Mouse (Mus musculus) hindbrain, postnatal 0 days (tissue): ENCODE results near the gene Gria2. TPM values are rescaled to one million over a fixed set of nuclear protein-coding genes. Genes with fewer than 3 reads are reported as not detected.

Experiments used
- ATAC-seq: fragments of 200-750 bp; cut with Nextera tagmentation; 2 replicates; pipeline ENCODE4 v1.8.0; 2017; ENCODE audit warnings: mild to moderate bottlenecking, moderate TSS enrichment, moderate library complexity
- DNase-seq: peaks from one replicate; pipeline ENCODE4 v3.0.0-alpha.2; 2015; ENCODE audit warnings: low spot score
- H3K27ac ChIP-seq: fragments of 300-500 bp; sonication (generic); 2 replicates; pipeline ENCODE4 v1.5.1; 2014; ENCODE audit warnings: mild to moderate bottlenecking
- H3K27me3 ChIP-seq: fragments of 300-500 bp; sonication (generic); 2 replicates; pipeline ENCODE4 v1.6.1; 2014; ENCODE audit warnings: low read length, mixed read lengths; ENCODE audit not compliant: insufficient read depth
- H3K36me3 ChIP-seq: fragments of 300-500 bp; sonication (generic); 2 replicates; pipeline ENCODE4 v1.6.1; 2014; ENCODE audit warnings: low read length, mixed read lengths; ENCODE audit not compliant: insufficient read depth
- H3K4me1 ChIP-seq: fragments of 300-500 bp; sonication (generic); 2 replicates; pipeline ENCODE4 v1.6.1; 2014; ENCODE audit warnings: antibody characterized with exemption, low read length, mixed read lengths; ENCODE audit not compliant: insufficient read depth
- H3K4me2 ChIP-seq: fragments of 300-500 bp; sonication (generic); 2 replicates; pipeline ENCODE4 v1.6.1; 2014; ENCODE audit warnings: low read depth, mild to moderate bottlenecking, low read length, moderate library complexity, mixed read lengths
- H3K4me3 ChIP-seq: fragments of 300-500 bp; sonication (generic); 2 replicates; pipeline ENCODE4 v1.5.1; 2014; ENCODE audit warnings: low read length
- H3K9ac ChIP-seq: fragments of 300-500 bp; sonication (generic); replicated peaks from 2 replicates; pipeline ENCODE4 v1.6.1; 2014; ENCODE audit warnings: mild to moderate bottlenecking, low read length, moderate library complexity, mixed read lengths
- H3K9me3 ChIP-seq: fragments of 300-500 bp; sonication (generic); 2 replicates; pipeline ENCODE4 v1.6.1; 2016; ENCODE audit warnings: low read length, mixed read lengths
- CTCF ChIP-seq: IDR thresholded peaks from 2 replicates; pipeline ENCODE4 v1.5.1; 2016; ENCODE audit warnings: antibody characterized with exemption, control low read depth, low read depth
- WGBS: fragments of 180-500 bp; shearing (Covaris S2); extraction: QIAGEN DNeasy Blood & Tissue Kit; methylation state at CpG from one replicate; pipeline ENCODE4 v1.1.7; 2014; 5-methylcytosine and 5-hydroxymethylcytosine counted together
- polyA plus RNA-seq: library from polyadenylated mRNA; unstranded; fragments of >200 nt; fragmentation: Nextera tagmentation; extraction: Ambion mirVana; gene quantifications from 2 replicates; pipeline ENCODE4 v1.2.1, GENCODE M21; 2015
- total RNA-seq: library from RNA; depleted of rRNA; stranded (reverse); fragments of >200 nt; gene quantifications from 2 replicates; pipeline ENCODE4 v1.2.3, GENCODE M21; 2014; rRNA removed

Gene Gria2
- total RNA-seq (131 and 132 TPM in 2 replicates), polyA plus RNA-seq (149 and 159 TPM in 2 replicates)

GRCm38 (mm10) chr3:80802596-80803081, at the start of gene Gria2:
Gria2 (minus strand) TSS chr3:80802835.
- Histone ChIP-seq H3K27me3 (no peaks in the 10 kb centered on the region), H3K36me3 (no peaks in the 10 kb centered on the region), H3K27ac (peak within 1 kb of the TSS; percentile 95), H3K9ac (peak within 1 kb of the TSS; percentile 73), H3K9me3 (no peaks in the 10 kb centered on the region), H3K4me3 (peak within 1 kb of the TSS; percentile 65), H3K4me2 (peak within 1 kb of the TSS; percentile 69), H3K4me1 (peaks cover 8% of the 10 kb centered on the region; the same call in 1 of the 2 replicates)
- DNase-seq (peak; percentile 94), ATAC-seq (peak; percentile 95)
- TF ChIP-seq CTCF = no peak; the same call in 1 of the 2 replicates
- WGBS = under 1% methylated on average over 33 of the region's 35 CpGs

- Histone ChIP-seq H3K36me3 (0 out of 2 replicates have a peak, but pooled peaks cover 3% of the 10 kb centered on the region), H3K9ac (no peak overlapping the region), H3K27ac (no peak overlapping the region), H3K4me2 (no peak overlapping the region), H3K4me3 (no peak overlapping the region), H3K4me1 (no peaks in the 10 kb centered on the region), H3K9me3 (no peaks in the 10 kb centered on the region), H3K27me3 (no peaks in the 10 kb centered on the region)
- ATAC-seq = no peak
- TF ChIP-seq CTCF = no peak
- 84% methylated on average over 10 of the region's 10 CpGs for WGBS
- DNase-seq = no peak
Observed at GRCm38 (mm10) chr3:80850947-80851346, 48.3 kb upstream of the Gria2 start.

GRCm38 (mm10) chr3:80845634-80846033, 43.0 kb upstream of the Gria2 start:
- no peak for ATAC-seq
- Histone ChIP-seq H3K4me3 (no peak overlapping the region), H3K4me2 (no peak overlapping the region), H3K9me3 (no peaks in the 10 kb centered on the region), H3K4me1 (no peaks in the 10 kb centered on the region), H3K27me3 (no peaks in the 10 kb centered on the region), H3K27ac (no peak overlapping the region), H3K36me3 (no peaks in the 10 kb centered on the region), H3K9ac (no peak overlapping the region)
- WGBS = 59% methylated on average over 2 of the region's 2 CpGs
- no peak for TF ChIP-seq CTCF
- no peak for DNase-seq

DNA sequence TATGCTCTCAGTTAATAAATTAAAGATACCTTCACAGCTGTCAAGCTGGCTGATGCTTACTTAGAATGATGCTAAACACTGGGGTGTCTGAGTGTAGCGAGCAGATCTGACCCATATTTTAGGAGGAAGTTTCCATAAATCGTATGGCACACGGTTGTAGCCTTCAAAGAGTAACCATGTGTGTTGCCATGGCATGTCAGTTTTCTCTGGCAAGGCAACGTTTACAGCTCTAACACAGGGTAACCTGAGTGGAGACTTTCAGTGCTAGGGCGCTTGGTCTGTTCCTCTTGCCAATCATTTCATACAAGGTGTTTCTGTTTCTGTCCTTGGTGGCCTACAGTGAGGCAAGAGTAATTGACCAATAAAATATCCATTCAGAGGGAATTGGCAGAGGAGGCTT, 37.2 kb upstream of the Gria2 start:
- Histone ChIP-seq H3K4me2 (no peak overlapping the region), H3K27me3 (no peaks in the 10 kb centered on the region), H3K9ac (no peak overlapping the region), H3K27ac (no peak overlapping the region), H3K4me1 (no peaks in the 10 kb centered on the region), H3K36me3 (no peaks in the 10 kb centered on the region), H3K4me3 (no peak overlapping the region), H3K9me3 (no peaks in the 10 kb centered on the region)
- WGBS = 81% methylated on average over 5 of the region's 5 CpGs
- TF ChIP-seq CTCF = no peak
- no peak for DNase-seq
- no peak for ATAC-seq

GRCm38 (mm10) chr3:80837583-80837982, 34.9 kb upstream of the Gria2 start:
- WGBS = 70% methylated on average over 3 of the region's 3 CpGs

DNA sequence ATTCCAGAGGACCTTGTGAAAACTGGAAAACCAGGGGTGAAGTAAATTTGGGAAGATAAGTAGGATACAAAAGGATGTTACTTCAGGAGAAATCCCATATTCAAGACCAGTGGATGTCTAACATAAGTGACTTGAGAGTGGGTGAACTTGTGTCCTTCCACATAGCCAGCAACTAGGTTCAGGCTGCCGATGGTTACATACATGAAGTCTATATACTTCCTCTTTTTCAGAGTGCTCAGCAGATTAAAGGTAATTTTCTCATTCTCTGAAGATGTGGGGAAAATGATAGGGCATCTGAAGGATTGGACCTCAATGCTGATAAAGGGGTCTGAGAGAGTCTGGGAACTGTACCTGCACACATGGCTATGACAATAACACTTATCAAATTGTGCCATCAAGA, 21.3 kb upstream of the Gria2 start:
- Histone ChIP-seq H3K27ac (no peak overlapping the region), H3K4me3 (no peak overlapping the region), H3K4me2 (no peak overlapping the region), H3K9ac (no peak overlapping the region), H3K27me3 (no peaks in the 10 kb centered on the region), H3K4me1 (no peaks in the 10 kb centered on the region), H3K9me3 (0 out of 2 replicates have a peak, but pooled peaks cover 3% of the 10 kb centered on the region), H3K36me3 (no peaks in the 10 kb centered on the region)
- ATAC-seq = no peak
- WGBS = 94% methylated on average over 1 of the region's 1 CpGs
- TF ChIP-seq CTCF = no peak
- DNase-seq = no peak

More at GRCm38 (mm10) chr3:80837583-80837982, 34.9 kb upstream of the Gria2 start:
- DNase-seq (no peak), ATAC-seq (no peak)
- no peaks in the 10 kb centered on the region for H3K36me3 ChIP-seq
- no peak overlapping the region for H3K4me2 ChIP-seq
- no peak for TF ChIP-seq CTCF
- H3K4me1 ChIP-seq = no peaks in the 10 kb centered on the region
- H3K9ac ChIP-seq = no peak overlapping the region
- H3K27ac ChIP-seq = no peak overlapping the region
- H3K9me3 ChIP-seq = no peaks in the 10 kb centered on the region
- no peak overlapping the region for H3K4me3 ChIP-seq
- no peaks in the 10 kb centered on the region for H3K27me3 ChIP-seq

DNA sequence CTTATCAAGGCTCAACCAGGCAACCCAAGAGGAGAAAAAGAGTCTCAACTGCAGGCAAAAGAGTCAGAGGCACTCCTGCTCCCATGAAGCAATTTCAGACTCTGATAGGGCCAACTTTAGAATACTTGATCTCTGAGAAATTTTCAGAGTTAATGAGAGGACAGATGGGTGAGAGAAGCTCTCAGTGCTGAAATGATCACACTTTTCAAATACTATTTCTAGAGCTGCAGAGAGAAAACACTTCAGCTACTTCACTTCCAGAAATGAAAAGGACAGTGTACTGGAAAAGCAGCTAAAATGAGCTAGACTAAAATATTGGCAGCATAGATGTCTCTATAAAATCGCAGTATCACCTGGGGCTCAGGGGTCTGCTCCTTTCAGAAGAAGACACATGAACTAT, 16.0 kb upstream of the Gria2 start:
- DNase-seq (no peak), ATAC-seq (no peak)
- no peak overlapping the region for H3K4me3 ChIP-seq
- 97% methylated on average over 1 of the region's 1 CpGs for WGBS
- no peaks in the 10 kb centered on the region for H3K27me3 ChIP-seq
- no peaks in the 10 kb centered on the region for H3K4me1 ChIP-seq
- H3K27ac ChIP-seq = no peak overlapping the region
- H3K4me2 ChIP-seq = no peak overlapping the region
- no peaks in the 10 kb centered on the region for H3K9me3 ChIP-seq
- no peak for TF ChIP-seq CTCF
- H3K36me3 ChIP-seq = no peaks in the 10 kb centered on the region
- H3K9ac ChIP-seq = no peak overlapping the region
